Mouse (Mus musculus) MEL (cell line): ENCODE data around the gene Naa40. TPM values are rescaled to one million over a fixed set of nuclear protein-coding genes. Genes with fewer than 3 reads are reported as not detected.
A peak's percentile ranks its signal among the peaks of the same experiment; 100 is the strongest.

Experiments
- DNase-seq: peaks from one replicate; pipeline ENCODE4 v3.0.0; 2011; ENCODE audit warnings: low read depth, low spot score
- H3K27ac ChIP-seq: 2 replicates; pipeline ENCODE4 v1.5.1; 2012; ENCODE audit warnings: low read depth, mild to moderate bottlenecking, control low read depth, low read length, moderate library complexity; ENCODE audit not compliant: control insufficient read depth
- H3K27me3 ChIP-seq, 2 experiments: fragments of 150-350 bp in 1 of 2; sonication (generic) in 1 of 2; 2 replicates each; pipeline ENCODE4 v1.6.1; 2012; ENCODE audit warnings: low read length in 2 of 2, mild to moderate bottlenecking in 2 of 2, improper control_type of control experiment in 1 of 2, moderate library complexity in 1 of 2; ENCODE audit not compliant: insufficient read depth in 2 of 2, control insufficient read depth in 1 of 2
- H3K36me3 ChIP-seq, 2 experiments: 2 replicates each; pipeline ENCODE4 v1.6.1; 2012 to 2014; ENCODE audit warnings: low read length in 2 of 2, improper control_type of control experiment in 1 of 2, inconsistent platforms in 1 of 2, mild to moderate bottlenecking in 1 of 2; ENCODE audit not compliant: insufficient read depth in 2 of 2, control insufficient read depth in 1 of 2
- H3K4me1 ChIP-seq, 2 experiments: fragments of 150-350 bp in 1 of 2; sonication (generic) in 1 of 2; 2 replicates each; pipeline ENCODE4 v1.6.1; 2012; ENCODE audit warnings: low read length in 2 of 2, improper control_type of control experiment in 1 of 2, mild to moderate bottlenecking in 1 of 2; ENCODE audit not compliant: insufficient read depth in 2 of 2, control insufficient read depth in 1 of 2
- H3K4me3 ChIP-seq, 2 experiments: fragments of 150-350 bp in 1 of 2; sonication (generic) in 1 of 2; 2 replicates each; pipeline ENCODE4 v1.5.1; 2012; ENCODE audit warnings: low read depth in 2 of 2, low read length in 2 of 2, mild to moderate bottlenecking in 2 of 2, moderate library complexity in 2 of 2, control low read depth in 1 of 2, improper control_type of control experiment in 1 of 2; ENCODE audit not compliant: control insufficient read depth in 1 of 2, insufficient read depth in 1 of 2
- H3K79me2 ChIP-seq: 2 replicates; pipeline ENCODE4 v1.6.1; 2012; ENCODE audit warnings: mild to moderate bottlenecking, low read length, moderate library complexity; ENCODE audit not compliant: control insufficient read depth, poor library complexity, insufficient read depth
- H3K9ac ChIP-seq: 2 replicates; pipeline ENCODE4 v1.6.1; 2012; ENCODE audit warnings: low read depth, mild to moderate bottlenecking, control low read depth, low read length, moderate library complexity; ENCODE audit not compliant: control insufficient read depth, poor library complexity, severe bottlenecking
- H3K9me3 ChIP-seq: fragments of 150-350 bp; sonication (generic); replicated peaks from 2 replicates; pipeline ENCODE4 v1.6.1; 2012; ENCODE audit warnings: mild to moderate bottlenecking, low read length, improper control_type of control experiment, moderate library complexity; ENCODE audit not compliant: insufficient read depth
- CHD2 ChIP-seq: IDR thresholded peaks from 2 replicates; pipeline ENCODE4 v1.6.1; 2011; ENCODE audit warnings: low read length, improper control_type of control experiment
- E2F4 ChIP-seq: IDR thresholded peaks from 2 replicates; pipeline ENCODE4 v1.6.1; 2011; ENCODE audit warnings: low read depth, low read length, improper control_type of control experiment, borderline replicate concordance
- ETS1 ChIP-seq: IDR thresholded peaks from 2 replicates; pipeline ENCODE4 v1.6.1; 2012; ENCODE audit warnings: low read depth, mild to moderate bottlenecking, inconsistent platforms, low read length, improper control_type of control experiment, moderate library complexity
- GATA1 ChIP-seq: IDR thresholded peaks from 2 replicates; pipeline ENCODE4 v1.6.1; 2011; ENCODE audit warnings: low read depth, low read length, improper control_type of control experiment
- HCFC1 ChIP-seq: IDR thresholded peaks from 2 replicates; pipeline ENCODE4 v1.6.1; 2012; ENCODE audit warnings: low read depth, mild to moderate bottlenecking, inconsistent platforms, low read length, improper control_type of control experiment, moderate library complexity
- KAT2A ChIP-seq: conservative IDR thresholded peaks from 2 replicates; pipeline ENCODE4 v1.6.1; 2012; ENCODE audit warnings: low read depth, low read length, improper control_type of control experiment, inconsistent platforms
- MAZ ChIP-seq: IDR thresholded peaks from 2 replicates; pipeline ENCODE4 v1.6.1; 2012; ENCODE audit warnings: low read depth, mild to moderate bottlenecking, inconsistent platforms, low read length, improper control_type of control experiment
- MEF2A ChIP-seq: IDR thresholded peaks from 2 replicates; pipeline ENCODE4 v1.6.1; 2014; ENCODE audit warnings: low read depth, mild to moderate bottlenecking, inconsistent platforms, low read length, improper control_type of control experiment; ENCODE audit not compliant: poor library complexity, insufficient replicate concordance, severe bottlenecking; ENCODE audit errors: extremely low read depth
- MXI1 ChIP-seq: IDR thresholded peaks from 2 replicates; pipeline ENCODE4 v1.6.1; 2011; ENCODE audit warnings: mild to moderate bottlenecking, low read depth, low read length, improper control_type of control experiment
- MYB ChIP-seq: IDR thresholded peaks from 2 replicates; pipeline ENCODE4 v1.6.1; 2011; ENCODE audit warnings: mild to moderate bottlenecking, low read depth, low read length, improper control_type of control experiment
- MYC ChIP-seq: IDR thresholded peaks from 2 replicates; pipeline ENCODE4 v1.6.1; 2011; ENCODE audit warnings: low read depth, mild to moderate bottlenecking, low read length, improper control_type of control experiment, moderate library complexity
- NELFE ChIP-seq: IDR thresholded peaks from 2 replicates; pipeline ENCODE4 v1.6.1; 2011; ENCODE audit warnings: low read depth, low read length, improper control_type of control experiment
- POLR2A ChIP-seq, 2 experiments: IDR thresholded peaks; 2 replicates each; pipeline ENCODE4 v1.6.1; 2011 to 2012; ENCODE audit warnings: low read length in 2 of 2, mild to moderate bottlenecking in 2 of 2, control low read depth in 1 of 2, improper control_type of control experiment in 1 of 2, low read depth in 1 of 2, moderate library complexity in 1 of 2; ENCODE audit not compliant: control insufficient read depth in 1 of 2, insufficient read depth in 1 of 2, poor library complexity in 1 of 2
- RAD21 ChIP-seq: IDR thresholded peaks from 2 replicates; pipeline ENCODE4 v1.6.1; 2011; ENCODE audit warnings: mild to moderate bottlenecking, low read depth, low read length, improper control_type of control experiment
- RCOR1 ChIP-seq: IDR thresholded peaks from 2 replicates; pipeline ENCODE4 v1.6.1; 2012; ENCODE audit warnings: low read depth, mild to moderate bottlenecking, inconsistent platforms, low read length, improper control_type of control experiment
- SIN3A ChIP-seq: IDR thresholded peaks from 2 replicates; pipeline ENCODE4 v1.6.1; 2012; ENCODE audit warnings: low read length, improper control_type of control experiment, inconsistent platforms
- TAL1 ChIP-seq: IDR thresholded peaks from 2 replicates; pipeline ENCODE4 v1.6.1; 2012; ENCODE audit warnings: mild to moderate bottlenecking, inconsistent platforms, low read length, moderate library complexity, mixed read lengths
- TBP ChIP-seq: IDR thresholded peaks from 2 replicates; pipeline ENCODE4 v1.8.0; 2011; ENCODE audit warnings: low read depth, low read length, improper control_type of control experiment
- UBTF ChIP-seq: IDR thresholded peaks from 2 replicates; pipeline ENCODE4 v1.6.1; 2012; ENCODE audit warnings: low read depth, mild to moderate bottlenecking, inconsistent platforms, low read length, improper control_type of control experiment, moderate library complexity, borderline replicate concordance; ENCODE audit not compliant: insufficient read depth
- USF2 ChIP-seq, 2 experiments: IDR thresholded peaks; 2 replicates each; pipeline ENCODE4 v1.6.1; 2011 to 2012; ENCODE audit warnings: improper control_type of control experiment in 2 of 2, low read length in 2 of 2, borderline replicate concordance in 1 of 2, inconsistent platforms in 1 of 2, low read depth in 1 of 2, mild to moderate bottlenecking in 1 of 2; ENCODE audit not compliant: insufficient read depth in 1 of 2
- ZC3H11A ChIP-seq: IDR thresholded peaks from 2 replicates; pipeline ENCODE4 v1.6.1; 2012; ENCODE audit warnings: low read depth, mild to moderate bottlenecking, inconsistent platforms, low read length, improper control_type of control experiment
- ZKSCAN1 ChIP-seq: IDR thresholded peaks from 2 replicates; pipeline ENCODE4 v1.6.1; 2012; ENCODE audit warnings: low read depth, mild to moderate bottlenecking, inconsistent platforms, low read length, improper control_type of control experiment, moderate library complexity
- ZMIZ1 ChIP-seq: IDR thresholded peaks from 2 replicates; pipeline ENCODE4 v1.6.1; 2012; ENCODE audit warnings: low read depth, mild to moderate bottlenecking, inconsistent platforms, low read length, improper control_type of control experiment, moderate library complexity
- polyA plus RNA-seq, 2 experiments: library from polyadenylated mRNA; stranded (reverse) in 1 of 2; unstranded in 1 of 2; fragments of >175 nt in 1 of 2; fragments of >200 nt in 1 of 2; gene quantifications; 2 replicates each; pipeline versions ENCODE4 v1.2.1 to v1.2.4; 2012; ENCODE audit warnings: low replicate concordance in 2 of 2, low read depth in 1 of 2; ENCODE audit not compliant: insufficient read length in 2 of 2, insufficient read depth in 1 of 2, missing spikeins in 1 of 2
- total RNA-seq: library from RNA; depleted of rRNA; stranded (reverse); fragments of 300-350 nt; gene quantifications from 2 replicates; pipeline ENCODE4 v1.2.3, GENCODE M21; 2012

Gene Naa40
- total and polyA plus RNA-seq, 3 experiments = 46.8 to 75.7 TPM; not detected in 1

DNA sequence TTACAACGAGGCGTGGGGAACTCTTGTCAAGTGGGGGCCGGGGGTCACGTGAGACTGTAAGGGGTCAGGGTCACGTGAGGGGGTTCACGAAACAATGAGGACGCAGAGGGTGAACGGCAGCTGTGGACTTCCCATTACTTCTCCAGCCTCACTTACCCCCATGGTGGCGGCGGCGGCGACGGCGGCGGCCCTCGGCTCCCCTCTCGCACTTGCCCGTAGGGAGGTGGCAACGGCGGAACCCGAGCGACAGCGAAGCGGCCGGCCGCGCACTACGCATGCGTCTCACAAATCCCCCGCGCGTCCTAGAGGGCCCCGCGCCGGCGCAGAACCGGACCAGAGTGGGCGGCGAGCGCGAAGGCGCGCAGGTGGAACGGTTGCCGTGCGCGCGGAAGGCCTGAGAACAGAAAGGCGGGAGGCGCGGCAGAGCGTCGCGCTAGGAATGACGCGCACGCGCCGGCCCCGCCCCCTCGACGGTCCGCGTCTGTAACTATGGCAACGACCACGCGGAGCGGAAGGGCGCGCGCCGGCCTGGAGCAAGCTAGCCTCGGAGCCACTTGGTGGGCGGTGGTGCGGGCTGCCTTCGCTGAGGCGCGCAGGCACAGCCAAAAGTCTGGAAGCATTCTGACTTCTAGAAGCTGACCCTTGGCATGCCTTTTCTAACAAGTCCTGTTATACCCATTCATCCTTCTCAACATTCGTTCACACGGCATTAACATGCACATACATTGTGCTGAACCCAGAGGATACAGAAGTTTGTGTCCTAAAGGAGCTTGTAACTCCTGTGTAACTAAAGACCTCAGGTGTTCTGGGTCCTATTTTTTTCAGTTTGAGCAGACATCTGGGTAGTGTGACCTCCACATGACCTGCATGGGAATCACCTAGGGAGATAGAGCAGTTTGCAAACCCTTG lies at the start of gene Naa40 (continued):
- TF ChIP-seq TAL1 (no peak), CHD2 (no peak), MYC (peak; percentile 29; the same call in 1 of the 2 replicates), ETS1 (peak; percentile 42; the same call in 1 of the 2 replicates), POLR2A (IDR thresholded peaks at IDR 0.05; ENCODE audit: control insufficient read depth in 1 of 2, insufficient read depth in 1 of 2, low read depth in 1 of 2, low read length in 2 of 2, poor library complexity in 1 of 2) (peak; percentile 77 to 85)
- TF ChIP-seq, all 39 proteins: peak for 18

DNA sequence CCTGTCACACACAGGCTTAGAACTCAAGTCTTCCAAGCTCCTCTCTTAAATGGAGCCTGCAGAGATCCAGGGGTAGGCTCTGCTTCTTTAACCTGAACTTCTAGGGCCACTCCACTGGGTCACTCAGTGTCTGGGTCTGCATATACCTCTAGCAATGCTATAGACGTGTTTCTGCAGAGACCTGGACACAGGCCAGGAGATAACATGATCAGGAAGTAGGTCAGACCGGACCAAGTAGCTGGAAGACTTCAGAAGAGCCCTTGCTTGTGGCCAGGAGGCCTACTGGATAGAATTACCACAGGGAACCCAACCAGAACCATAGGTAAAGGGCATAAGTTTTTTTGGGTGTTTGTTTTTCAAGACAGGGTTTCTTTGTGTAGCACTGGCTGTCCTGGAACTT lies 48.8 kb upstream of the Naa40 start:
- Histone ChIP-seq H3K36me3 (peaks cover 9 to 34% of the 10 kb centered on the region in 2 experiments), H3K79me2 (peaks cover 23% of the 10 kb centered on the region), H3K4me3 (no peak overlapping the region), H3K27ac (no peak overlapping the region), H3K27me3 (no peaks in the 10 kb centered on the region), H3K9ac (no peak overlapping the region), H3K4me1 (peaks cover 12 to 24% of the 10 kb centered on the region in 2 experiments), H3K9me3 (no peaks in the 10 kb centered on the region)
- peak; percentile 34 for DNase-seq
- TF ChIP-seq GATA1 (peak; percentile 17; the same call in 1 of the 2 replicates), MAZ (no peak), USF2 (IDR thresholded peaks at IDR 0.05; ENCODE audit: borderline replicate concordance in 1 of 2, insufficient read depth in 1 of 2, low read depth in 1 of 2, low read length in 2 of 2) (no peak)

DNA sequence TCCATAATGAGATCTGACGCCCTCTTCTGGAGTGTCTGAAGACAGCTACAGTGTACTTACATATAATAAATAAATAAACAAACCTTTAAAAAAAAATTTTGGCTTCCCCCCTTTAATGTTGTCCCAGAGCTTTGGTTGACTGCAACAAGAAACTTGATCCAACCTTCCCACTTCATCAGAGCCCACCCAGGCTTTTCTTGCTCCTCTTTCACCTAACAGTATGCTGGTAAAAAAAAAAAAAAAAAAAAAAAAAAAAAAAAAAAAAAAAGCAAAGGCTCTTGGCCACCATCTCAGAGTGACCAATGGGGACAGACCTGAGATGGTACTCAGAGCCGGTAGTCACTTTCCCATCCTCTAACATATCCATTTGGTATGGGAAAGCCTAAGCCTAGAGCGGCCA lies 47.3 kb upstream of the Naa40 start:
- Histone ChIP-seq H3K27ac (no peak overlapping the region), H3K36me3 (peaks cover 17 to 20% of the 10 kb centered on the region in 2 experiments), H3K4me3 (no peak overlapping the region), H3K9ac (no peak overlapping the region), H3K4me1 (peaks cover 12% of the 10 kb centered on the region in 2 experiments), H3K9me3 (no peaks in the 10 kb centered on the region), H3K27me3 (no peaks in the 10 kb centered on the region), H3K79me2 (peaks cover 10% of the 10 kb centered on the region)
- TF ChIP-seq RAD21 (no peak), ZMIZ1 (no peak), KAT2A (no peak), SIN3A (no peak), UBTF (no peak), TBP (no peak), ZKSCAN1 (no peak), MEF2A (no peak), ETS1 (no peak), MXI1 (no peak), HCFC1 (no peak), RCOR1 (no peak), USF2 (IDR thresholded peaks at IDR 0.05; ENCODE audit: borderline replicate concordance in 1 of 2, insufficient read depth in 1 of 2, low read depth in 1 of 2, low read length in 2 of 2) (no peak), MYB (no peak), ZC3H11A (no peak), CHD2 (no peak), E2F4 (no peak), NELFE (no peak)
- no peak for DNase-seq
